Mouse (Mus musculus) brain, embryonic 14.5 days (tissue): ENCODE measurements at regions not wholly inside any gene's neighbourhood (a gene's known extent, or its start where the extent isn't known, plus 50 kb on each side); places are given as distances from the start of the nearest gene placed in this dataset.

ENCODE experiments used
- CTCF ChIP-seq: fragments of 200-500 bp; IDR thresholded peaks from 2 replicates; pipeline ENCODE4 v1.5.1; 2012; ENCODE audit warnings: inconsistent platforms, mild to moderate bottlenecking, moderate library complexity, borderline replicate concordance; ENCODE audit not compliant: insufficient read depth, insufficient read length; ENCODE audit errors: extremely low read depth
- POLR2A ChIP-seq: fragments of 200-500 bp; IDR thresholded peaks from 2 replicates; pipeline ENCODE4 v1.6.1; 2012; ENCODE audit warnings: mild to moderate bottlenecking, inconsistent platforms, borderline replicate concordance; ENCODE audit not compliant: poor library complexity, insufficient read depth, insufficient read length, severe bottlenecking; ENCODE audit errors: extremely low read depth

DNA sequence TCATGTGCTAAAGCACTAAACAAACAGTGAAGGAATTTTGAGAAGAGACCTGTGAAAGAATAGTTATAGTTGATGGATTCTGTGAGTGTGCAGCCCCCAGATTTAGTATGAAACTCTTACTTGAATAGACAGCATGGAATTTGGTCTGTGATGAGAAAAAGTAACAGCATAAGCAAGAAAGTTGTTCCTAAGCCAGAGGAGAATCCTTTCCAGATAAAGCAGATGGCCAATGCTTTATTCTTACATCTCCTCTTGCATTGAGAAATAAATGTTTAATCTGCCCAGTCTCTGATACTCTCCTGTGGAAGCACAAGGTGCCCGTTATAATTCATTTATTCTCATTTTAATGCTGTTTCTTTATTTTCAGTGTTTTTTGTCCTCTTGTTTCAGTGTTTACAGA, 263.5 kb downstream of the Tecrl start:
- no peak for TF ChIP-seq POLR2A
- no peak for TF ChIP-seq CTCF
